Mouse (Mus musculus): ENCODE data around the gene Stpg3. TPM values are rescaled to one million over a fixed set of nuclear protein-coding genes. Genes with fewer than 3 reads are reported as not detected.

Gene Stpg3
- polyA plus RNA-seq, 1 experiment from 2014 or later, result not detected

DNA sequence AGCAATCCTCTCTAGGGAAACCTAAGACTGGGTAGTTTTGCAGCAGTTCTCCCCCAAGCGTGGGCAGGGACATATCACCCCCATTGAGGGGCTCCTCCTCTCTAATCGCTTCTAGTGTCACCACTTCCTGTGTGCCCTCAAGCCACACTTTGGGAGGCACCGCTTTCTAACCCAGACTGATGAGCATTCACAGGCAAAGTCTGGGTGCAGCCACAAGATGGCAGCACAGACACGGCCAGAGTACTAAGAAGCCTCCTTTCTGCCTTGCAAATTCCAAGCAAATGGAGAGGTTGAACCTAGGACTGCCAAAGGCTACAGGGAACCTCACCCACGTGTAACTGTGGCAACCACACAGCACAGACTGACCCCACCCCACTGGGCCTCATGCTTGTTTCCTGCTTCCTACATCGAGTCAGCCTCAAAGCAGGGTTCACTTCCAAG lies 21.1 kb downstream of the Stpg3 start:
- WGBS, result 6% methylated on average over 6 of the region's 6 CpGs
- Histone ChIP-seq H3K27me3 (ENCODE audit: control insufficient read depth, insufficient read depth, low read length) (peaks cover 29% of the 10 kb centered on the region), H3K4me2 (no peak overlapping the region)

DNA sequence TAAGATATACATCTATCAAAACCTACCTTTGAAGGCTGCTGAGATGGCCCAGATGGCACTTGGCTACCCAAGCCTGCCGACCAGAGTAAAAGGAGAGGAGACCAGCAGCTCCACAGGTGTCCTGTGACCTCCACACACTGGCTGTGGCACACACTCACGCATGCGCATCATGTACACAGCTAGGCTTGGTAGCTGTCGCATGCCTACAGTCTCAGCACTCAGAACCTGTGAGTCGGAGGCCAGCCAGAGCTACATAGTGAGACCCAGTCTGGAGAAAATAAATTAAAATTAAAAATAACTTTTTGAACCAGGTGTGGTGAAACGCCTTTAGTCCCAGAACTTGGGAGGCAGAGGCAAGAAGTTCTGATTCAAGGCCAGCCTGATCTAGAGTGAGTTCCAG lies 26.6 kb downstream of the Stpg3 start:
- WGBS, result 85% methylated on average over 6 of the region's 6 CpGs
- no peaks in the 10 kb centered on the region for H3K9me3 ChIP-seq (ENCODE audit: control insufficient read depth, low read length)
- peaks cover 6% of the 10 kb centered on the region; the same call in 1 of the 2 replicates for H3K36me3 ChIP-seq (ENCODE audit: control insufficient read depth, insufficient read depth, low read length)
- peaks cover 34% of the 10 kb centered on the region for H3K4me1 ChIP-seq (ENCODE audit: control insufficient read depth, insufficient read depth, low read length)
- no peak overlapping the region for H3K27ac ChIP-seq (ENCODE audit: low read depth, low read length)
- ATAC-seq (ENCODE audit: low FRiP score), result no peak
- H3K4me3 ChIP-seq (ENCODE audit: low read depth, low read length), result no peak overlapping the region
- no peak overlapping the region for H3K9ac ChIP-seq (ENCODE audit: low read length)
- DNase-seq (ENCODE audit: low spot score, missing footprints), result peak; percentile 68
- no peak overlapping the region for H3K4me2 ChIP-seq
- H3K27me3 ChIP-seq (ENCODE audit: control insufficient read depth, insufficient read depth, low read length), result no peaks in the 10 kb centered on the region

More for the DNA sequence above, 21.1 kb downstream of the Stpg3 start:
- peak overlapping the region; percentile 27; the same call in 1 of the 2 replicates for H3K9ac ChIP-seq (ENCODE audit: low read length)
- no peaks in the 10 kb centered on the region for H3K9me3 ChIP-seq (ENCODE audit: control insufficient read depth, low read length)
- peaks cover 5% of the 10 kb centered on the region; the same call in 1 of the 2 replicates for H3K4me1 ChIP-seq (ENCODE audit: control insufficient read depth, insufficient read depth, low read length)
- H3K4me3 ChIP-seq (ENCODE audit: low read depth, low read length), result no peak overlapping the region
- no peak overlapping the region for H3K27ac ChIP-seq (ENCODE audit: low read depth, low read length)
- DNase-seq (ENCODE audit: low spot score, missing footprints) (peak; percentile 99), ATAC-seq (ENCODE audit: low FRiP score) (peak; percentile 82)
- no peaks in the 10 kb centered on the region for H3K36me3 ChIP-seq (ENCODE audit: control insufficient read depth, insufficient read depth, low read length)

DNA sequence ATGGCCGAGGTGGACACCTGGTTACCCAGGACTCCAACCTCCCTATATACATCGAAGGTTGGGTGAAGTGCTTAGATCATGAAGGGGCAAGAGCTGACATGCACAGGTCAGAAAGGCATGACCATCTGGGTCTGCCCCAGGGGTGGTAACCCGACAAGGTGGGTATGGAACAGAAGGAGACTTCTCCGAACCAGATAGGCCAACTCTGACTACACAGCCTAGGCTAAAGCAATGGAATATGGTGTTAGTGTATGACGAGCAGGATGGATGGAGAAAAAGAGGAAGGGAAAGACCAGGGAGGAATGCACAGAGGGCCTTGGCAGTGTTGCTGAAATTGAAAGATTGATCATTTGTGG lies 27.9 kb downstream of the Stpg3 start:
- peak overlapping the region; percentile 42 for H3K4me3 ChIP-seq (ENCODE audit: low read depth, low read length)
- H3K9ac ChIP-seq (ENCODE audit: low read length), result peak overlapping the region; percentile 82
- peaks cover 6% of the 10 kb centered on the region; the same call in 1 of the 2 replicates for H3K36me3 ChIP-seq (ENCODE audit: control insufficient read depth, insufficient read depth, low read length)
- H3K4me2 ChIP-seq, result peak overlapping the region; percentile 70
- ATAC-seq (ENCODE audit: low FRiP score) (no peak), DNase-seq (ENCODE audit: low spot score, missing footprints) (no peak)
- H3K27ac ChIP-seq (ENCODE audit: low read depth, low read length), result peak overlapping the region; percentile 98
- 26% methylated on average over 5 of the region's 5 CpGs for WGBS
- H3K9me3 ChIP-seq (ENCODE audit: control insufficient read depth, low read length), result no peaks in the 10 kb centered on the region
- H3K4me1 ChIP-seq (ENCODE audit: control insufficient read depth, insufficient read depth, low read length), result peaks cover 38% of the 10 kb centered on the region
- no peaks in the 10 kb centered on the region for H3K27me3 ChIP-seq (ENCODE audit: control insufficient read depth, insufficient read depth, low read length)

DNA sequence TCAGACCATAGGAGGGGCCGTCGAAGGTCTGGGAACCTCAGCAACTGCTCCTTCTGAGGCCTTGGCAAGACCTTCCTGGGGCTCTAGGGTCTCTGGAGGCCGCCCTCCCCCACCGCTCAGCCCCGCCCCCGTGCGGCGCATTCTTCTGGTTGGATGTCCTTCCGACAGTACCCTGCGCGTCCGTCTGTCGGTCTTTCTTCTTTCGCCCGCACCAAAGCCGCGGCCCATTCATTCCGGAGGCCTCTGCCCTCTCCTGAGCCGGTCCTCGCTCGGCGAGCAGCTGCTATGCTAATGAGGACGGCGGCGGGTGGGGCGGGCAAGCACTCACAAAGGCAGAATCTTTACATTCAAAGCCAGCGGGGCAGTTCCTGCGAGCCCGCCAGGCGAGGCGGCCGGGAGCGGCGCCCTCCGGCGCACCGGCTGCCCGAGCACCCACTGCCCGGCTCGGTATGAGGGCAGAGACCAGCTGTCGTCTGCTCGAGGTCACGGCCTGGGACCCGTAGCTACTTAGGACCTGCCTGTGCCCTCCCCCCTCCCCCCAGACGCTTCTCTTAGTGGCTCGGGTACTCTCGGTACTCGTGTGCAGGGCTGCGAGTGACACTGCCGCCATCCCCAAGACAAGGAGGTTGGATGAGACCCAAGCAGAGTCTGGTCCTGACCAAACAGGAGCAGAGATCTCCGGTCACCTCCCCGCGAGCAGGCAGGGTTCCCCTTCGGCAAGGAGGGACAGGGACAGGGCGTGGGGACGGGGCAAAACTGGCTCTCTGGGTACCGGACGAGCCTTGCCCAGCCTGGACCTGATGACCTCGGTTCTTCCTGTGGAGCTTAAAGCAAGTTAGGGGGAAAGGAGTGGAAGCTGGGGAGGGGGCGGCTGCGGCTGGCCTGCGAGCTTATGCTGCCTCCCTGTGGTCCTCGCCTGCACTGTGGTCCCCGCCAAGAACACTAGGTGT lies 28.5 kb downstream of the Stpg3 start:
- Histone ChIP-seq H3K4me3 (ENCODE audit: low read depth, low read length) (peak overlapping the region; percentile 42), H3K27ac (ENCODE audit: low read depth, low read length) (peak overlapping the region; percentile 98), H3K36me3 (ENCODE audit: control insufficient read depth, insufficient read depth, low read length) (peaks cover 6% of the 10 kb centered on the region; the same call in 1 of the 2 replicates), H3K9me3 (ENCODE audit: control insufficient read depth, low read length) (no peaks in the 10 kb centered on the region), H3K9ac (ENCODE audit: low read length) (peak overlapping the region; percentile 82), H3K27me3 (ENCODE audit: control insufficient read depth, insufficient read depth, low read length) (no peaks in the 10 kb centered on the region), H3K4me1 (ENCODE audit: control insufficient read depth, insufficient read depth, low read length) (peaks cover 38% of the 10 kb centered on the region), H3K4me2 (peak overlapping the region; percentile 70)
- peak; percentile 87 for ATAC-seq (ENCODE audit: low FRiP score)
- WGBS, result under 1% methylated on average over 60 of the region's 64 CpGs
- peak; percentile 99 for DNase-seq (ENCODE audit: low spot score, missing footprints)

DNA sequence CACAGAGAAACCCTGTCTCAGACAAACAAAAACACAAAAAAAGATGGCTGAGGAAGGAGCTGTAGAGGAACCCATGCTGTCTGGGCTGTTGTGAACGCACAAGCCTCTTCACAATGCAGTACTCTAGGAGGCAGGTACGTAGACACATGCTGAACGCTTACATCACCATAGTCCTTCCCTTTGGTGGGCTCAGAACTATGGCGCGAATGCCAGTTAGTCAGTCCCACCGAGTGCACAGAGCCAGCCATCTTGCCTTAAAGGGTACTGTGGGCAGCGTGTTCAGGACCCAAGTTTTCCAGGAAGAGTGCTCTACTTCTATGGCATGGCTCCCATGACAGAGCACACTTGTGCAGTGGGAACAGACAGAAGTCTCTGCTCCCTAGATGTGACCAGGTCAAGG lies 29.9 kb downstream of the Stpg3 start:
- 88% methylated on average over 7 of the region's 7 CpGs for WGBS
- DNase-seq (ENCODE audit: low spot score, missing footprints) (peak; percentile 87), ATAC-seq (ENCODE audit: low FRiP score) (no peak)
- Histone ChIP-seq H3K27ac (ENCODE audit: low read depth, low read length) (peak overlapping the region; percentile 98), H3K4me3 (ENCODE audit: low read depth, low read length) (peak overlapping the region; percentile 10), H3K9ac (ENCODE audit: low read length) (no peak overlapping the region), H3K4me1 (ENCODE audit: control insufficient read depth, insufficient read depth, low read length) (peaks cover 47% of the 10 kb centered on the region), H3K9me3 (ENCODE audit: control insufficient read depth, low read length) (no peaks in the 10 kb centered on the region), H3K36me3 (ENCODE audit: control insufficient read depth, insufficient read depth, low read length) (peaks cover 6% of the 10 kb centered on the region; the same call in 1 of the 2 replicates), H3K4me2 (peak overlapping the region; percentile 70), H3K27me3 (ENCODE audit: control insufficient read depth, insufficient read depth, low read length) (no peaks in the 10 kb centered on the region)

DNA sequence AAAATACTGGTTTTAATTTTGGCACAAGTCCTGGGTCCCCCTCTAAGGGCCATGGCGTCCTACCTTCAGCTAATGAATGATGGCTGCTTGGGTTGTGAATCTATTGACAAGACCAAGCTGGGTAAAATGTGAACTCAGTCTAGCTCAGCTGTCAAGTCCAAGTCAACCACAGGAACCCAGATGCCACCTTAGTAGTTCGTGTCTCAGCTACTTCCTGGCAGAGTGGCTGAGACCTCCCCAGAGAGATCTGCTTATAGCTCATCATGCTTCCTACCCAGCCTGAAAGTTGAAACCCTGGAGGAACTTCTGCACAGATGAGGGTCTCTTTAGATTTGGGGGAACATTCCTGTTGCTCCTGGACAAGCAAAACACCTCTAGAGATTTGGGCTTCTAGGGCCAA lies 31.1 kb downstream of the Stpg3 start:
- no peak for ATAC-seq (ENCODE audit: low FRiP score)
- no peaks in the 10 kb centered on the region for H3K27me3 ChIP-seq (ENCODE audit: control insufficient read depth, insufficient read depth, low read length)

DNA sequence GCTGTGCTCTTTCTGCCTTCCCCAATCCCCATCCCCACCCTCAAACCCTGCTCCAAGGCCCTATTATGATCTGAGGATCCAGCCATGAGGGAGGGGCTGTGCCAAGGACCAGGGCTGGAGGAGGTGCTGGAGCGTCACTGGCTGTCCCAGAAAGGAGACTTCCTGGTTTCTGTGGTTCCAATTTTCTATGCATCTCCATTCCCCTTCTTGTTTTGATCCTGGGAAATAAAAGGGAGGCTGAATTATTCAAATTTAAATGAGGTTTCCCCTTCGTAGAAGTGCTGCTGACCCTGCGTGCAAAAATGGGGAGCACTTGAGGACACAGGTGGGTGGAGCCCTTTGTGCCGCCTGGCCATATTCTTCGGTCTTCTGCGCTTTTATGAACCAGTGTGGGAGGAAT lies 31.8 kb downstream of the Stpg3 start:
- no peaks in the 10 kb centered on the region for H3K9me3 ChIP-seq (ENCODE audit: control insufficient read depth, low read length)
- H3K36me3 ChIP-seq (ENCODE audit: control insufficient read depth, insufficient read depth, low read length), result peaks cover 6% of the 10 kb centered on the region; the same call in 1 of the 2 replicates
- H3K4me1 ChIP-seq (ENCODE audit: control insufficient read depth, insufficient read depth, low read length), result peaks cover 65% of the 10 kb centered on the region
- H3K4me3 ChIP-seq (ENCODE audit: low read depth, low read length), result peak overlapping the region; percentile 87
- H3K9ac ChIP-seq (ENCODE audit: low read length), result peak overlapping the region; percentile 91
- peak overlapping the region; percentile 74 for H3K4me2 ChIP-seq
- ATAC-seq (ENCODE audit: low FRiP score), result no peak
- peak overlapping the region; percentile 95; the same call in 1 of the 2 replicates for H3K27ac ChIP-seq (ENCODE audit: low read depth, low read length)
- peak; percentile 91 for DNase-seq (ENCODE audit: low spot score, missing footprints)
- WGBS, result 6% methylated on average over 6 of the region's 6 CpGs
- no peaks in the 10 kb centered on the region for H3K27me3 ChIP-seq (ENCODE audit: control insufficient read depth, insufficient read depth, low read length)

More for the DNA sequence above, 31.1 kb downstream of the Stpg3 start:
- H3K36me3 ChIP-seq (ENCODE audit: control insufficient read depth, insufficient read depth, low read length), result peaks cover 6% of the 10 kb centered on the region; the same call in 1 of the 2 replicates
- H3K27ac ChIP-seq (ENCODE audit: low read depth, low read length), result peak overlapping the region; percentile 95; the same call in 1 of the 2 replicates
- H3K4me1 ChIP-seq (ENCODE audit: control insufficient read depth, insufficient read depth, low read length), result peaks cover 58% of the 10 kb centered on the region
- H3K4me3 ChIP-seq (ENCODE audit: low read depth, low read length), result peak overlapping the region; percentile 87
- peak; percentile 85 for DNase-seq (ENCODE audit: low spot score, missing footprints)
- no peaks in the 10 kb centered on the region for H3K9me3 ChIP-seq (ENCODE audit: control insufficient read depth, low read length)
- WGBS, result 65% methylated on average over 2 of the region's 2 CpGs
- peak overlapping the region; percentile 74 for H3K4me2 ChIP-seq
- peak overlapping the region; percentile 33 for H3K9ac ChIP-seq (ENCODE audit: low read length)

DNA sequence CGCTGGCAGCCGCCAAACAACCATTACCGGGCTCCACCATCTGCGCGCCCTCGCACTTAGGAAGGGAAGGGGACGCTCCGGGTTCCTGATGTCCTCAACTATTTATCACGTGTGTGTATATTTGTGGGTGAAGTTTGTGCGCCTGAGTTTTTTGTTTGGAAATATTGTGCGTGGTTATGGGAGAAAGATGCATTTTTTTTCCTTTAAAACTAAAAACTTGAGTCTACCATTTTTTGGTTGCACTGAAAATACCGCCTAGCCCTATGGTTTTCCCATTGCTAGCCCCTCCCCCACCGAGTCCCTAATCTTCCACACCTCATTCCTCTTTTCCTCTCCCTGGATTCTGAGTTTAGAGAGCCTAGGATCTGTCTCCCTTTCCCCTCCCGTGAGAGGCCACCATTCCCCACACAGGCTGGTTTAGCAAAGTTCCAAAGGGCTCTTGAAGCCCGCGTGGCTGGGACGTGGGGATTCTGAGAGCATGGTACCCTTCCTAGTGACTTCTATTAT lies 32.5 kb downstream of the Stpg3 start:
- ATAC-seq (ENCODE audit: low FRiP score) (no peak), DNase-seq (ENCODE audit: low spot score, missing footprints) (peak; percentile 95)
- Histone ChIP-seq H3K4me1 (ENCODE audit: control insufficient read depth, insufficient read depth, low read length) (peaks cover 72% of the 10 kb centered on the region), H3K36me3 (ENCODE audit: control insufficient read depth, insufficient read depth, low read length) (peaks cover 6% of the 10 kb centered on the region; the same call in 1 of the 2 replicates), H3K4me2 (peak overlapping the region; percentile 74), H3K9ac (ENCODE audit: low read length) (peak overlapping the region; percentile 91), H3K27me3 (ENCODE audit: control insufficient read depth, insufficient read depth, low read length) (no peaks in the 10 kb centered on the region), H3K4me3 (ENCODE audit: low read depth, low read length) (peak overlapping the region; percentile 87), H3K27ac (ENCODE audit: low read depth, low read length) (peak overlapping the region; percentile 95), H3K9me3 (ENCODE audit: control insufficient read depth, low read length) (no peaks in the 10 kb centered on the region)
- WGBS, result 0% methylated on average over 17 of the region's 17 CpGs

Data from midbrain, embryonic 11.5 days (tissue).